Mouse (Mus musculus): ENCODE measurements around the gene Tbx5.

Gene Tbx5

DNA sequence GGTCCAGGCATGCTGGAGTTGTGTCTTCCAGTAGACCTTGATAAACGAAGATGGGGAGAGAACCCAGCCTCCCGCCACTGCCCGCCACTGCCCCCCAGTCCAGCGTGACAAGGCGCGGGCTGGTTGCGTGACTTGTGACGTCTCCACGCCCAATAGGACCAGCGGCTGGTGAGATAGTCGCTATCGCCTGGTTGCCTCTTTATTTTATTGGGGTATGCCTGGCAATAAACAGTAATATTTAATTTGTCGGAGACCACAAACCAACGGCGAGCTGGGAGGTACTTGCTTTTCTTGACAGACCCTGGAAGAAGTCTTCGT is at the start of gene Tbx5:
Gene Tbx5 (plus strand): TSS at position 190 of the 318 bp plus-strand sequence.
- DNase-seq = peak; percentile 79

DNA sequence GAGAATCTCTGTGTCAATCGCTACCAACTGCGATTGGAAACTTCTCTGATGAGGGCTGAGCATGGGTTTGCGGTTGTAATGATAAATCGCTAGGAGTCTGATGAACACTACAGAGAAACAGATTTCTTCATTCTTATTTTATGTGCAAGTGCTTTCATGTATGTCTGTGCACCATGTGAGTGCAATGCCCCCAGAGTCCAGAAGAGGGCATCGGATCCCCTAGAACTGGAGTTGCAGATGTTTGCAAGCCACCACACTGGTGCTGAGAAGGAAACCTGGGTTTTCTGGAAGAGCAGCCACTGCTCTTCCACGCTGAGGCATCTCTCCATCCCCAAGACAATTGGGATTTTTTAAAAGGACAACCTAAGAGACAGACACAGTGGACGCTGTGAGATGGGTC is 46.5 kb upstream of the Tbx5 start:
- no peak for DNase-seq

DNA sequence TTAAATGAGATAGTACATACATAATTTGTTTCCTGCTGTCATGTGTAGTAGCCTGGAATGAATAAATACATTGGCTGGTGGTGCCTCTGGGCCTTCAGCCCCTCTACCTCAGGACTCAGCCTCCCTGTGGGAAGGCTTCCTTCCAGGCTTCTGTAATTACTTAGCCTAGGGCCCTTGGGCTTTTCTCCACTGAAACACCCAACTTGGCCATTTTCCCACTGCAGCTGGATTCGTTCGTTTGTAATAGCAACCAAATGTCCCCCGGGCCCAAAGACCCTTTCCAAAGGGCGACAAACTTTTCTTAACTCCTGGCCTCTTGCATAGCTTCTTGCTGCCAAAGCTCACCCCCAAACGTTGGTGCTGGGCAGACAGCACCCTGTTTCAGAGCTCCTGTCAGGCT is 40.8 kb upstream of the Tbx5 start:
- DNase-seq = peak; percentile 59

DNA sequence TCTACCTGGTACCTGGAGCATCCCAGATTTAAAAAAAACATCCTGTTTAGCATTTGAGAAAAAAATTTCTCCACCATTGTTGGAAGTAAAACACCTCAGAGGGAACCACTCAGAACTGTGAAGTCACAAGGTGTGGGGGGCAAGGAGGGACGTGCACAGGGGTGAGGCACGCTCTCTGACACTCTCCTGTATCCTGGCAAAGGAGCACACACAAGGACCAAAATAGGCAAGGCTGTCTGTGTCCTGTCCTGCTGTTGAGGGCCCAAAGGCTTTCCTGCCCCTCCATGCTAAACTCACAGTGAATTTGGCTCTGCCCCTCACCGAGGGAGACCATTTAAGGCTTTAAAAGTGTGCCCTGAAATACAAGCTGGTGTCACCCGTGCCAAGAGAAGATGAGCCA is 38.5 kb upstream of the Tbx5 start:
- DNase-seq = no peak

DNA sequence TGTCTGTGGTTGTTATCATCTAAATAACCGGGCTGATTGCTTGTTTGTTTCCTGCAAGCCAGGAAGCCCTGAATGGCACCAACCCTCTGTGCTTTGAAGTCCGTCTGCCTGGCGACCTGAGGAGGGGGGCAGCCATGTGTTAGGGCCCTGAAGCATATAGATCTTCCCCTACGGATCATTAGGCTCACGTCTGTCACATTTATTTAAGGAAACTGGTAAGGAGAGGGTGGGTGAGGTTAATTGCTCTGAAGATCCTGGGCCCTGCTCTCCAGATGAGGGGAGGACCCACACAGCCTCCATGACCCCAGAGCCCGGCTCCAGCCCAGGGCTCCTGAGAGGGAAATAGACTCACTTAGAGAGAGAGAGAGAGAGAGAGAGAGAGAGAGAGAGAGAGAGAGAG is 37.1 kb upstream of the Tbx5 start:
- DNase-seq = no peak

DNA sequence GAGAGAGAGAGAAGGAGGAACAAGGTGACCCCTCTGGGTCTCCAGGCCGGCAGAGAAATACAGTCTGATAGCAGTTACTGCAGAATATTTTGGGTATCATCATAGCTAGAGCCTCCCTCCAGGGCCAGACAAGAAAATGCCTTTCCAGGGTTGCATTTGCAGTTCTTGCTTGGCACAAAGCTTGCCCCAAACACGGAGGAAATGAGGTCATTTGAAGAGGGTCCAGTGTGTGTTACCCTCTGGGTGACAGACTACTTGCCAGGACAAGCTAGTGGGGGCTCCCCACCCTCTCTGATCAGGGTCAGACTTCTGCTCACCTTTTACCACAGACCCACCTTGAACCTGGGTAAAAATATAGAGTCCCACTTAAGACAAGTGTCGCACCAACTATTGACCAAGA is 36.7 kb upstream of the Tbx5 start:
- DNase-seq = no peak

DNA sequence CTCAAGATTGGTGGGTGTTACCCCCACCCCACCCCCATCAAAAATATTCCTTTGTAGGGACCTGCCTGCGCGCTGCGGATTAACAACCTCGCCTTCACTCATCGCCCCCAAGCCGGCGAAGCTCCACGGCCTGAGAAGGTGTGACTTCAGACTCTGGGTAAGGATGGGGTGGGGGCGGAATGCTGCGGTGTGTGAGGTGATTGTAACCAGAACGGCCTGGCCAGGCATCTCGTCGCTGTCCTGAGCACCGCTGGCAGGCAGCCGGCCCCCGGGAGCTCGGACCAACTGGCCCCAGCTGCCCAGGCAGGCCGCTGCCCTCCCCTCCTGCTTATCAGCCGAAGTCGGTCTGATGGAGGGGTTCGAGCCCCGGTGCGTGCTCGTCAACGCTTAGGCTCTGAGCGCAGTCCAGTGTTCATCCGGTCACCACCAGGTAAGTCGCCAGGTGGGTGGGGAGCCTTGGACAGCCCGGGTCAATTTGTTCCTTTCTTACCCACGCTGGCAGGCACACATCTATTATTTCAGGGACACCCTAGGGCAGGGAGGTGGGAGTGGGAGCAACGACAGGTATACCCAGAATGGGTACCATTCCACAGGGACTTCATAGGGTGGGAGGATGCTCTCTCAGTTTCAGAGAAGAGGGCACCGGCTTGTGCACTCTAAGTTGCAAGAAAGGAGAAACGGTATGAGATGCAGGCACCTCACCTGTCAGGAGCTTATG is 35.9 kb upstream of the Tbx5 start:
- no peak for DNase-seq

DNA sequence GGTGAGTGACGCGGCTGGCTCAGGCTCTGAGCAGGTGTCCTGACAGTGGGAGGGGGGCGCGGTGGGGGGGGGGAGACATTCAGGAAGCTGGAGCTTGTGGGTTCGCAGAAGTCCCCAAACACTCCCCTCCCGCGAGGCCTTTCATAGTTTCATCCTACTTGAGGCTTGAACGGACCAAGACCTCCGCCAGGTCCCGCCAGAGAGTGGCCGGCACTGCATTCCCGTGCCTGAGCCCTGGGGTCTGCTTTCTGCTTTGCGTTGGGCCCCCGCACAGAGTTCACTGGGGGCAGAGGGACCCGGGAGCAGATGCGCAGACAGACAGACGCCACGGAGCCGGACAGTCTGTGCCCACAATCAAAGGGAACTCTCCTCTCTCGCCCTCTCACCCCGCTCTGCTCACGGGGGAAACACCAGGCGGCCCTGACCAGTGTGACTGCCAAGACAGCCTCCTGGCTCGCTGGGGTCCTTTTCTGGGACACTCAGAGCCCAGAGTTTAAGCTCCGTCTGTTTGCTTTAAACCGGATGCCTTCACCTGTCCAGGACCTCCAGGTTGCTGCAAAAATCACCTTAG is 34.8 kb upstream of the Tbx5 start:
- DNase-seq = no peak

DNA sequence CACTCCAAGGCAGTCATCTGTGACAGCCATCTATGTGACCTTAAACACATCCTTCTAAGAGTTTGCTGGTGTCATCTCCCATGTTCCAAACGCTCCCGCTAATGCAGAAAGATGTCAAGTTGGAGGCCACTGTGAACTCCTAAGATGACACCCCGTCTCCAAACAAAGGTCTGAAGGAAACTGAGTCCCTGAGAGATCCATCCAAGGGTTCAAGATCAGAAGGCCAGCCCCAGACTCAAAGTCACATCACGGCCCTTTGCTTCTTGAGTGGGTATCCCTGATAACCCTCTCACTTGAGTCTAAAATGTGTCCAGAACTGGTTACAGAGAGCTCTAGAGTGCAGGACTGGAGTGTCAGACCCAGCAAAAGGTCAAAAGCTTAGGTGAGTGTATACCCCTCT is 34.2 kb upstream of the Tbx5 start:
- DNase-seq = no peak

DNA sequence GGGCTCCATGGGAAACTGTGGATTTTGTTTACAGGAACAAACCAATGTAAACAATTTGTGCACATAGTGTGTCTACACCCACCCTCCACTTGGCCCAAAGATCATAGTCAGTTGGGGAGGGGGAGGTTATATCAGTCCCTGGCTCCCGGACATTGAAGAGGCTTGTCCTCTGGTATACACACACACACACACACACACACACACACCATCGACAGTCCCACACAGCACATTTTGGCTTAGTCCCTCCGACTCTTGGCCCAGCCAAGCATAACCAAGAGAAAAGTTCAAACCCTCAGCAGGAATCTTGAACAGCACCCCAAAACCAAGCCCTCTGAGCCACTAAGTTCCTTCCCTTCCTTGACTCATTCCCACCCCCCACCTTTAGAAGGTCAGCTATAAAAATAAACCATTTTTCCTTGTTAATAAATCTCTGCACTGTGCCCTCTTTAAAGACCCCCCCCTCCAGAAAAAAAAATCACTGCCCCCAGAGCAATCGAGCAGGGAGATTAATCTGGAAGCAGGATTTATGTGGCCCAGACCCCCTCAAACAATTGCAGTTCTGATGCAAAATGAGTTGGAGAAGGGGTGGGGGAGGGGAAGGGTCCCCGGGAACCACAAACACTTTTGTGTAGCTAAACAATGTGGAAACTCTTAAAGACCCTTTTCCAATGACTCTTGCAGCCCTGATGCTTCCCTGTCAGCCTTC is 33.6 kb upstream of the Tbx5 start:
- peak; percentile 53 for DNase-seq

DNA sequence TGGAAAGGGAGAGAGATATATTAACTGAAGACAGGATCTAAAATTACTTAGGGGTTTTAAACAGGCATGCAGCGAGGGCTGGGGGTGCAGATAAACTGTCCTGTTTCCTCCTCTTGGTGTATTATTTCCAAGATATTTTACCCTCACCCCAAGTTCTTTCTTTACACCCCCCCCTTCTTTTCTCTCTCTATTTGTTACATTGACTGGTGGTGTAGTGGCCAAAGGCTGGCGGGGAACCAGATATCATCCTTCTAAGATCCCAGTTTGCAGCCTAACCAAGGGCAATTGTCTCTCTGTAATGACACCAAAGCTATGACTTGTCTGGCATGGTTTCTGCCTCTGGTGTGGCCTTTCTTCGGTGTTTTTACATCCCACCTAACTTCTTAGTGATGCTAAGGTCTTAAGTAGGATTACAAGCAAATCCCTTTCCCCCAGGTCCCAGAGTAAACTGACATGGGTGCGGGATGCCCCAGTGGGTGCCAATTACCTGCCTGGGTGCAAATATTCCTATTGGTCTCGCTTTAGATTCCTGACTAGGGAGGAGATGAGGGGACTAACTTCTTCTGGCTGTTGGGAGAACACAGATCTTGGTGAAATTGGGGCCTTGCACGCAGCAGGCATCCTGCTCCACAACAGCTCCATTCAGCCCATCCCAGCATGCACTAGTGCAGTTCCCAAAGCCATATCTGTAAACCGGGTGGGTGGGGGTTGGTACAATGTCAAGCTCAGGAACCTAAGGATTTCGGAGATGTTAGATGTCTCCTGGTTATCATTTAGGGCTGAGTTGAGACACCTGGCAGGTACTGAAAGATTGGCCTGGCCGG is 32.8 kb upstream of the Tbx5 start:
- peak; percentile 48 for DNase-seq

DNA sequence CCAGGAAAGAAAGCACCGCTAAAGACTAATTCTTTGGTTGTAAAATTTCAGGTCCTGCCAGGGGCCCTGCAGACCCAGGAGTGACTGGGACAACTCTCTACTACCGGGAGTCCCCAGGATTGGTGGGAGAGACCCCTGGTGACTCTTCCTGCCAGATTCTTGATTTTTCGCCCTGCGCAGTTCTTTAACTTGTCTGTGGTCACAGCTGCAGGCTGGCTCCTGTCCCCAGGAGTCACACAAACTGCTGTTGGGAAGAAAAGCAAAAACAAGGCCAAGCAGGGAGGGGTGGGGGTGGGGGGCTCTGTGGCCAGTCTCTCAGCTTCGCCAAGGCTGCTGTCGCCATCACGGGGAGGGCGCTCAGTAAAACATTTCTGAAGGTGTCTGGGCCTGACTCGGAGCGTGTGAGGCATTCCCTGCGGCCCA is 32.2 kb upstream of the Tbx5 start:
- peak; percentile 75 for DNase-seq

DNA sequence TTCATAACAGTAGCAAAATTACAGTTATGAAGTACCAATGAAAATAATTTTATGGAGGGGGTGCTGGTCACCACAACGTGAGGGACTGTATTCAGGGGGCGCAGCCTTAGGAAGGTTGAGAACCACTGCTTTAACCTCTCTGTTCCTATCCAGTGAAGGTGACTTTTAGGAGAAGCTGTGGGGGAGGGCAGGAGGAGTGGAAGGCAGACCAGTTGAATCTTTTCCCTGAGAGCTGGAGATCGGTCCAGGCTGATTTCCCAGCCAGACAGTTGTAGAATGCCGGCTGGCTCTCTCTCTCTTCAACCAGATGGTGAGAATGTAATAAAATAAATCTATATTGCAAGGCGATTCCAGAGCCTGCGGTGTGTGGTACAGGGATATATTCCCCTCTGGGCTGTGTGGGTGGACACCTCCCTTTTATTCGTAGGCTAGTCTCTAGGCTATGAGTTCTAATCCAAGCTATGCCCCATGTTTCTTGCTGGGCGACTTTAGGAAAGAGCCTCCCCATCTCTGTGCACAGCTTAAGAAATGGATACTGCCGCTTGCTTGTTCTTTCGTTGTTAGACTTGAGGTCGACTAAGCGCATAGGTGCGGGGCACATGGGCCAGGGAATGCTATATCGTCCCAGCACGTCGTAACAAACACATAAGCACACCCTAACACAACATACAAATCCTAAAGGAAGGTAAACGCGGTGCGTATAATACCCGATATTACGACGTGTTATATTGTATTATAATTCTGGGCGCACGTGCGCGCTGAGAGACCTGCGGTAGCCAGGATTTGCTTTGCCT is 29.7 kb upstream of the Tbx5 start:
- DNase-seq = peak; percentile 38

DNA sequence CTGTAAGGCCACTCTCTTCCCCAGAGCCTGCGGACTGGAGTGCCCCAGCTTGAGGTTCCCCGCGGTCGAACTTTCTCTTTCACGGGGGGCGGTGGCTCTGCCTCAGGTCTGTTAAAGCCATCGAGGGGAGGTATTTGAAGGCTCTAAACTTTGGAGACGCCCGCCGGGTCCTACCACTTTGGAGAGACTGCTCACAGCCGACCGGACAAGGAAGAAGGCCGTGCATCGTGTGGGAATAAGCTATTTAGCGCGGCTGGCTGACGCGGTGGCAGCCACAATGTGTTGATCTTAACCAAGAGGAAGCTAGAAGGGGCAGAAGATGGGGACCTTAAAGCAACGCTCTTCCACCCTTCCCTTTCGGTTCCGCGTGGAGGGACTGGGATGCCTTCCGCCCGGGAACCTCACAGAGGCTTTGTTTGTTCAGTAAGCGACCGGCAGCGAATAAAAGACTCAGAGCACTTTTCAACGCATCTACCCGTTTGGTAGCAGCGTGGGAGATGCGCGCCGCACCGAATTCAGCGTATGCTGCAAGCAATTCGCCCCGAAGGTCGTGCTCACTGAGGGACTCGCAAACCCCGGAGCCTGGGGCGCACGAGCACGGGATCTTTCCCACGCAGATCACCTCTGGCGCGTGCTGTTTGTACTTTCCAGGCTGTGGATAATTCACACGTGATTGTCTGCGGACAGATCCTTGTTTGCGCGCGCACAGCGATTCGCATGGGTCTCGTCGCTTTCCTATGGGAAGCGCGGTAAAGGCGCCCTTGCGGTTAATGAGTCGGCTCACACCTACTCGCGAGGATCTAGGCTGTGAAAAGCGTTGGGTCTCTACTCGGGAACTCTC is 28.8 kb upstream of the Tbx5 start:
- DNase-seq = peak; percentile 41

DNA sequence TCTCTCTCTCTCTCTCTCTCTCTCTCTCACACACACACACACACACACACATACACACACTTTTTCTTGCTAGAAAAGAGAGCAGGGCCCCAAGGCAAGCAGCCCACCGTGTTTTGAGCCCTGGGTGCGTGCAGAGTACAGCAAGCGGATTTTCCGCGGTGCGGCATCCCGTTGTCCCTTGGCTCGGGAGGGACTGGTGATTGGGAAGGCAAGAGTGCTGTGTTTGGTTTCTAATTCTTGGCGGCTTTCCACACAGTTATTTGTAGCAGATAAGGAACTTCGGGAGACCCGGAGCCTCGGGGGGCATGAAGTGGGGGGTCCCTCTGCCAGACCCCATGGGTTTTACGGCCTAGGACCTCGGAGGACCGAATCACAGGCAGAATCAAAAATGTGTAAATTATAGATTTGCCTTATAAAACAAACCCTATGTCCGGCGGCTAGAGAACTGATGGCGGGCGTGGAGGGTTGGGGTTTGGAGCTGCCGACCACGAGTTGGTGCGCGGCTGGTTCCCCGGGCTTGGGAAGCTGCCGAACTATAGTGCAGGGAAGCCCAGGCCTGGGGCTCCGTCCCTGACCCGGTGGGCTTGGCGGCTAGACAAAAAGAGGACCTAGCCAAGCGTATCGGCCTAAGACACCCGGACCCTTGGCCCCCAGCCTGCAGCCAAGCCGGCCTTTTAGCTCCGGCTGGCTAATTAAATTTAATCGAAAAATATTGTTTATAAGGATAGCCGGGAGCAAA is 28.0 kb upstream of the Tbx5 start:
- peak; percentile 47 for DNase-seq

DNA sequence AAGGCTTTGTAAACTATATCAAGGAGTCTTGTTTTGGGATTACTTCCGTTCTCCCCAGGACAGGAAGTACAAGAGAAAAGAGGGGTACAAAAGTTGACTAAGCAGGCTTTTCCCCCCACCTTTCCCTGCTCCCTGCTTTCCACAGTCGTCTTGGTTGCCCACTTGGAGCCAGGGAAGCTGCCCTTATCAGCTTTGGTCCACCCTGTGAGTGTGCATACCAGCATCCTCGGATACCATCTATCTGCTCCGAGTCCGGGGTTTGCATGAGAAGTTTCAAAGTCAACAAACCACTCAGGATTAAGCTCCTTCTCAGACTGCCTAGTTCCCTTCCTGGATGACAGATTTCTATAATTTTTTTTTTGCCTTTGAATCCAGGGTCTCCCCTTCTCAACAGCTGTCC is 26.8 kb upstream of the Tbx5 start:
- DNase-seq = no peak

DNA sequence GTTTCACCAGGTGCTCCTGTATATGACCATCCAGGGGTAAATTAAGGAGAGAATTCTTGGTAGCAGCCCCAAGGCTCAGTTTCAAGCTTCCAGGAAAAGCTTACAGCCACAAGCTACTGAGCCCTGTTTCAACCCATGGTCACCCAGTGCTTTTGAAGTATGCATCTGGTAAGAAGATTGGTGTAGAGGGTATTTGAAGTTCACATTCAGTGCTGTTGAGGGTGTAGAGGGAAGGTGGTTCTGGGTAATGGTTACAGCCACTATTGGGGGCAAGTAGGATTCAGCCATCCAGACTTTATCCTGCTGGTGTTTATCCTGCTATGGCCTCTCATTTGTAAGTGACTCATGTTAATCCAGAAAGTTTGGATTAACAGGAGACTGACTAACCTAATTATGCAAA is 26.0 kb upstream of the Tbx5 start:
- DNase-seq = no peak

DNA sequence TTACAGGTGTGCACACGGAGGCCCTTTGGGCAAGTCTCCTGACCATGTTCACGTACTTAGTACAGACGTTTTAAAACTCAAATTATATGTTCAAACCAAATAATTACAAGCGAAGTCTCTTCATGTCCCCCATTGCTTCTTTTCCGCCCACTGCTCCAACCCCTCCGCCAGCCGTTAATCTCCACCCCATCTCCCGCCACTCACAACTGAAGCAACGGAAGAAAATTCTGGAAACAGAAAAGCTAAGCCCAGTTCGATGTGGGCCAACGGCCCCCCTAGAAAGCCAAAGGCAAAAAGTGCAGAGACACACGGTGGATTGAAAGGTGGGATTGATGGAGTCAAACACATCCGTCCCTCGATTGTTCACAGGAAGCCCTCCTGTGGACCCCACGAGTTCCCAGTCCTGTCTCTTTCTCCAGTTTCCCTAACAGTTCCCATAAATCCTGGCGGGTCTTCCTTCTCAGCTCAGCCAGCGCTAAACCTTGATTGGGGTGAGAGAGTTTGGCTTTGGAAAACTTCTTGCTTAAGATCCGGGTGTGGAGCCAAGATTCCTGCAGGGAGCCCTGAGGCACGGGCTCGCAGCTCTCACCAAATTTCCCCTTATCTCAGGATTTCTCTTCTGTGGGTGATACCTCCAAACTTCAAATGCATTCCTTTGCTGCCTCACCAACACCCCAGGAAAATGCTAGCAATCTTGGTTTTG is 24.8 kb upstream of the Tbx5 start:
- DNase-seq = peak; percentile 70

DNA sequence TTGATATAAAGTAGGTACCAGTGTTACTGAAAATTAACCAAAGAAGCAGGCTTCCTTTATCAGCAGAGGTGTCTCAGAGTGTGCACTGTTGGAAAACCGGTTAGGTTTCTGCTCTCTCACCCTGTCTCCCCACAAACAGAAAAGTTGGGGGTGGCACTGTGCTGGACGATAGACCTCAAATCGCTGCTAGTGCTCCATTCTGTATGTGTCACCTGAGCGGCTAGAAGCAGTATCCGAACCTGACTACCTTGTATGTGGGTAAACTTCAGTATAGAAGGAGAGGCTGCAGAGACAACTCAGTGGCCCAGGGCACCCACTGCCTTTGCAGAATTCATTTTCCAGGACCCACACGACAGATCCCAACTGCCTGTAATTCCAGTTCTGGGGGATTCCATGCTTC is 23.8 kb upstream of the Tbx5 start:
- DNase-seq = no peak

DNA sequence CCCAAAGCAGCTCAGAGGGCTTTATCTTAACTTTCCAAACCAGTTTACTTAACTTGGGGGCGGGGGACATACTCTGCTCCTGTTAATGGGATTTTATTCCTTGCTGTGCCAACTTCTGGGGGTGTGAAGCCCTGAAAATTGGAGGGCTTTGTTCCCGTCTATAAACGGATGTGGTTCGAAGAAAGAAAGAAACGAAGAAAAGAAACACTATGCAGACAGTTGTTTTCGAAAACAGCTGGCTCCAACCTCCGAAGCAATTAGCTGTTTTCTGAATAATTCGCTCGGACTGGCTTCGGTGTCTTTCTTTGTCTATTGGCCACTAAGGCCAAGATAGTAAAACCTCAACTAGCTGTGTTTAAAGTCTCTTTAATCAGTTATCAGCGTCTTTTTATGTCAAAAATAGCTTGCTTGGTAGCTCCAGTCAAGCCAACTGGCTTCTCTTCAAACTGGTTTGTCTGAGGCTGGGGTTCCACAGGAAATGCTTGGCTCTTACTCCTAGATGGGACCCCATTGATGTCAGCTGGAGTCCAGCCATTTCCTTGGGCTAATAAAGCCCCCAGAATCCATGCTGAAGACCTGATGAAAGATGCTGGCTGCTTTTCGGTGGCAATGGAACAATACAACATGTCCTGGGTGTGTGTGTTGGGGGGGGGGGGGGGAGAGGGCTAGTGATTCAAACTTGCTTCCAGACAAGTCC is 21.3 kb upstream of the Tbx5 start:
- DNase-seq = peak; percentile 88
